Mouse (Mus musculus): ENCODE measurements at regions not wholly inside any gene's neighbourhood (a gene's known extent, or its start where the extent isn't known, plus 50 kb on each side); places are given as distances from the start of the nearest gene placed in this dataset.

- DNase-seq (ENCODE audit: low spot score in 2 of 2), result peak; percentile 21 to 36
These were observed 66.2 kb upstream of the Glrp1 start for GRCm38 (mm10) chr1:88575917-88576669.

- no peak for DNase-seq (ENCODE audit: low spot score in 2 of 2)
These were observed 65.4 kb upstream of the Glrp1 start for GRCm38 (mm10) chr1:88575291-88575690.

DNA sequence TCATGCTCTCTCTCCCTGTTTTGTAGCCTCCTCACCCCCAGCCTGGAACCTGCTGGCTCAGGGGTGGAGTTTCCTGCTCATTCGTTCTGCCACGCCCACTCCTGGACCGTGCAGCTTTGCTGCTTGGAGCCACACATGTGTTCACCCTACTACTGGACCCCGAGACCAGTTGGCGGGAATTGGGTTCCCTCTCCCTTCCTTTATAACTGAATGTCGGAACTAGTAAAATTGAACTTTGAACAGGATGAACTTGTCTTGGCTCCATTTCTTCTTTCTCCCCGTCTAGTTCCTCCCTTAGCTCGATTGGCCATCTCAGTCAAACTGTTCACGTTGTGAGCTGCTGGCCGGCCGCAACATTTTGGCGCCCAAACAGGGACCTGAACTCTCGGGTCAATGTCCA is 62.3 kb upstream of the Glrp1 start:
- DNase-seq (ENCODE audit: low spot score in 2 of 2), result no peak

DNA sequence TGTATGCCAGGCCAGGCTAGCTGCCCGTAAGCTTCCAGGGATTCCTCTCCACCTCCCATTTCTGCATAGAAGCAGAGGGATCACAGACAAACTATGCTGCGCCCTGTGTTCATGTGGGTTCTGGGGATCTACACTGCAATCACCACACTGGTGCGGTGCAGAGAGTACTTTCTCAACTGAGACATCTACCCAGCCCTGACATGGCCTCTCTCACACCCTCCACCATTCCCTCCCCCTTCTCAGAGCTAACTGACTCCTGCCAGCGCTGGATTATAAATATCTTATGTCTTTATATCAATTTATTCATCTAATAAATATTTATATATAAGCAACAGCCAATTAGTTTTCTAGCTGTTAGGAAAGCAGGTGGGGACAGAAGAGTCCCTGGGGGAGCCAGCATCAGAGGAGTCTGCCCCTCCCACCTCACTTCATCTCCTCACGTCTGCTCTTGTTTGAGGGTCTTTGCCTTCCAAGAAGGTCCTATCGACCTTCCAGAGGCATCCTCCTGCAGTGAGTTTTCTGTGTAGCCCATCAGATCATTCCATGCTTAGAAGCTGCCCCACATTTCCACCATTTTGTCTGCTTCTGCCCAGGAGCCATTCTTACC is 58.7 kb upstream of the Glrp1 start:
- no peak for DNase-seq (ENCODE audit: low spot score in 2 of 2)

DNA sequence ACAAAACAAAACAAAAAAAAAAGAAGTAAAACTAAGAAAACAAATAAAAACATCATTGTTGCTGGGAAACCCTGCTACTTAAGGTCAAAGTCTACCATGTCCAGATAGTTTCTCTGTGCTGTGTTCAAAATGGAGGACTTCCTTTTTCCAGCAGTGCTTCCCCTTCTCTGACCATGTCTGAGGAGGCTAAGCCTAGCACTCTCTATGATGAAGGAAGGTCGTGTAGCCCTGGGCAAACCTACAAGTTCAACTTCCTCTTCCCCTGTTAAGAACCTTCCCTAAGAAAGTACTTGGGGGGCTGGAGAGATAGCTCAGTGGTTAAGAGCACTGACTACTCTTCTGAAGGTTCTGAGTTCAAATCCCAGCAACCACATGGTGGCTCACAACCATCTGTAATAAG is 57.3 kb upstream of the Glrp1 start:
- no peak for DNase-seq (ENCODE audit: low spot score in 2 of 2)

DNA sequence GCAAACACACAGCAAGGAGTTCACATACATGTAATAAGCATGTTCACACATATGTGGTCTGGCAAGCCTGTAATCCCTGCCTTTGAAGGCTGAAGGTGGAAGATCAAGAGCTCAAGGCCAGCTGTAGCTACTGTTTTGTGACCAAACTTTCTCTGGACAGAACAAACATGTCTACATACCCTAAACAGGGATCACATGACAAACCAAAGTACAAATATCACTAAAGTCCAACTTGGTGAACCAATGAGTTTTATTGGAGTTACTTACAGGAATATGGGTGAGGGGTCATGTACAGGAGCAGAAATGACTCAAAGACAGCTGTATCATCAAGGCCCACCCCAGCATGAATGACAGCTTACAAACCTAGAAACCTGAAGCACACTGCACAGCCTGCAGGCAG is 56.6 kb upstream of the Glrp1 start:
- DNase-seq (ENCODE audit: low spot score in 2 of 2), result no peak

DNA sequence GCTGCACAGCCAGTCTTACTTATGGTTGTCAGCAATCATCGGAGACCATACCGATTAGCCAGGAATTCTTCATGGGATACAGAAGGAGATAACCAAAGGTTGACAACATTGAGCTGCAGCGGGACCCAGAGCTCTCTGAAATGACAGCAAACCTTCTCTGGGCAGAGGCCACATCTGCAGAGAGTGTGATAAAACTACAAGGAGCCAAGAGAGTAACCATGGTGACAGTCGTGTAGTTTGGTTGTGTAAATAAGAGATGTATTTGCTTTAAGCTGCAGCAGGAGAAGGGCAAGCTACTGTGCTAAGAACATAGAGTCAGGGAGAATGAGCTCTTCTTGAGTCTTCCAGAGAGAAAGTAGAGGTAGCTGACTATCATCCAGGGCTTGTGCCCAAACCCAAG is 55.0 kb upstream of the Glrp1 start:
- no peak for DNase-seq (ENCODE audit: low spot score in 2 of 2)

DNA sequence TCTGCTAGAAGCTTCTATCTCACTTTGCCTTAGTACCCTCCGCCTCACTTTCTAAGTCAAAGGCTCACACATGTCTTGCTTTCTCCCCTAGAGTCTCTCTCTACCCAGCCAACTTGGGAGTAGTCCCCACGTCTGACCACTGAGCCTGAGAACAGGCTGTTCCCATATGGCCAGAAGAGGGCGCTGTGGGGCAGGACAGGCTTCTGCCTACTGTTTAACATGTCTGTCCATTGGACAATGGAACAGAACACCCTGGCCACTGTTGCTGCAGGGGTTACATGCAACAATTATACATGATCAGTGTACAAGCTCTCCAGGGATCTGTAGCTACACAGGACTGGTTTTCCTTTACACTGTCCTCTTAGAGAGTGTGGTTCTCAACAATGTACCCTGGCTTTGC is 52.5 kb upstream of the Glrp1 start:
- peak; percentile 45 to 79 for DNase-seq (ENCODE audit: low spot score in 2 of 2)

- no peak for DNase-seq (ENCODE audit: low spot score in 2 of 2)
These were observed 50.9 kb upstream of the Glrp1 start for GRCm38 (mm10) chr1:88560771-88561170.
